Mouse (Mus musculus) thymus, postnatal 36 days (tissue): ENCODE data around the gene Rxra.
A peak's percentile ranks its signal among the peaks of the same experiment; 100 is the strongest.

Experiments
- DNase-seq, 2 experiments: peaks; one replicate each; pipeline ENCODE4 v3.0.0; 2022; ENCODE audit warnings: mixed read lengths in 2 of 2

The Rxra gene

GRCm38 (mm10) chr2:27676106-27676477 lies at the start of gene Rxra:
Rxra (plus strand) TSS chr2:27676440.
- peak in 1 of 2 experiments; percentile 20 for DNase-seq

GRCm38 (mm10) chr2:27626604-27627003 lies 49.6 kb upstream of the Rxra start:
- DNase-seq, result no peak

GRCm38 (mm10) chr2:27630601-27631285 lies 45.5 kb upstream of the Rxra start:
- no peak for DNase-seq

GRCm38 (mm10) chr2:27633471-27633870 lies 42.8 kb upstream of the Rxra start:
- DNase-seq, result no peak

GRCm38 (mm10) chr2:27634018-27634417 lies 42.2 kb upstream of the Rxra start:
- DNase-seq, result no peak

- no peak for DNase-seq
These were observed 41.0 kb upstream of the Rxra start for GRCm38 (mm10) chr2:27635147-27635738.

- no peak for DNase-seq
These were observed 39.4 kb upstream of the Rxra start for GRCm38 (mm10) chr2:27636796-27637195.

- no peak for DNase-seq
These were observed 38.9 kb upstream of the Rxra start for GRCm38 (mm10) chr2:27637281-27637896.

- DNase-seq, result no peak
These were observed 36.5 kb upstream of the Rxra start for GRCm38 (mm10) chr2:27639631-27640334.

- no peak for DNase-seq
These were observed 35.2 kb upstream of the Rxra start for GRCm38 (mm10) chr2:27640900-27641479.

GRCm38 (mm10) chr2:27644547-27645120 lies 31.6 kb upstream of the Rxra start:
- no peak for DNase-seq

- DNase-seq, result no peak
These were observed 30.8 kb upstream of the Rxra start for GRCm38 (mm10) chr2:27645471-27645870.

GRCm38 (mm10) chr2:27649862-27650661 lies 26.2 kb upstream of the Rxra start:
- DNase-seq, result peak; percentile 3 to 22

- DNase-seq, result no peak
These were observed 25.2 kb upstream of the Rxra start for GRCm38 (mm10) chr2:27650991-27651390.

- DNase-seq, result no peak
These were observed 22.7 kb upstream of the Rxra start for GRCm38 (mm10) chr2:27653496-27654030.

GRCm38 (mm10) chr2:27654321-27655232 lies 21.7 kb upstream of the Rxra start:
- DNase-seq, result no peak

GRCm38 (mm10) chr2:27656576-27656975 lies 19.7 kb upstream of the Rxra start:
- DNase-seq, result no peak

- DNase-seq, result no peak
These were observed 11.0 kb upstream of the Rxra start for GRCm38 (mm10) chr2:27665284-27665683.

GRCm38 (mm10) chr2:27666719-27667118 lies 9.5 kb upstream of the Rxra start:
- DNase-seq, result no peak

- DNase-seq, result no peak
These were observed 8.6 kb upstream of the Rxra start for GRCm38 (mm10) chr2:27667677-27668076.

- DNase-seq, result no peak
These were observed 5.5 kb upstream of the Rxra start for GRCm38 (mm10) chr2:27670746-27671145.
